Comparison of ENCODE assay signal across 8 mouse cellular contexts in genomic region chr12:75656580-75656979, GRCm38 (mm10). TPM values are rescaled to one million over a fixed set of nuclear protein-coding genes. Genes with fewer than 3 reads are reported as not detected.
A peak's percentile ranks its signal among the peaks of the same experiment; 100 is the strongest.
DNase-seq lines count a peak whose midpoint lies in the region; ATAC-seq lines count a peak whose summit lies in the region.

No protein-coding gene starts in this region.

- H3K4me1 ChIP-seq in neural tube, embryonic 11.5 days (ENCODE audit: control insufficient read depth, insufficient read depth, low read length) = no peaks in the 10 kb centered on the region
- no peaks in the 10 kb centered on the region for H3K4me1 ChIP-seq in neural tube, embryonic 15.5 days
- no peaks in the 10 kb centered on the region for H3K4me1 ChIP-seq in embryonic facial prominence, embryonic 10.5 days

- WGBS in neural tube, embryonic 11.5 days = 58% methylated on average over 3 of the region's 3 CpGs
- 45% methylated on average over 3 of the region's 3 CpGs for WGBS in neural tube, embryonic 15.5 days
- WGBS in embryonic facial prominence, embryonic 10.5 days = 51% methylated on average over 3 of the region's 3 CpGs

- no peaks in the 10 kb centered on the region for H3K27me3 ChIP-seq in neural tube, embryonic 11.5 days (ENCODE audit: control insufficient read depth, insufficient read depth, low read length)
- H3K27me3 ChIP-seq in neural tube, embryonic 15.5 days (replicated peaks) = no peaks in the 10 kb centered on the region
- H3K27me3 ChIP-seq in embryonic facial prominence, embryonic 10.5 days (replicated peaks; ENCODE audit: low read depth, poor library complexity, severe bottlenecking) = no peaks in the 10 kb centered on the region

- no peaks in the 10 kb centered on the region for H3K36me3 ChIP-seq in neural tube, embryonic 11.5 days (ENCODE audit: control insufficient read depth, insufficient read depth, low read length)
- H3K36me3 ChIP-seq in neural tube, embryonic 15.5 days = no peaks in the 10 kb centered on the region
- H3K36me3 ChIP-seq in embryonic facial prominence, embryonic 10.5 days (replicated peaks) = no peaks in the 10 kb centered on the region

- ATAC-seq in cerebellum, adult (ENCODE audit: insufficient number of reproducible peaks, low FRiP score, low TSS enrichment) = 0 out of 2 replicates have a peak, but pooled peaks have one; percentile 61
- no peak for ATAC-seq in neural tube, embryonic 11.5 days (ENCODE audit: insufficient read depth, low FRiP score, low TSS enrichment)
- no peak for ATAC-seq in neural tube, embryonic 15.5 days (ENCODE audit: low FRiP score)
- ATAC-seq in erythroblast, adult 5-6 weeks (replicated peaks; ENCODE audit: low FRiP score, poor library complexity, severe bottlenecking) = no peak

- no peak overlapping the region for H3K4me3 ChIP-seq in neural tube, embryonic 11.5 days (ENCODE audit: low read depth, low read length)
- no peak overlapping the region for H3K4me3 ChIP-seq in neural tube, embryonic 15.5 days (replicated peaks)
- H3K4me3 ChIP-seq in embryonic facial prominence, embryonic 10.5 days = no peak overlapping the region

- DNase-seq in cerebellum, adult 11-12 months = no peak
- DNase-seq in neural tube, embryonic 11.5 days (ENCODE audit: low spot score) = peak; percentile 14
- DNase-seq in embryonic facial prominence, embryonic 10.5 days (ENCODE audit: low spot score) = peak; percentile 14
- peak; percentile 30 to 61 for DNase-seq in layer of hippocampus, postnatal 10 days (ENCODE audit: low spot score in 2 of 2)
- peak; percentile 40 for DNase-seq in naive thymus-derived CD4-positive, alpha-beta T cell, adult 2 months (ENCODE audit: low read depth)

- no peak overlapping the region for H3K4me2 ChIP-seq in neural tube, embryonic 11.5 days (ENCODE audit: low read depth)
- H3K4me2 ChIP-seq in neural tube, embryonic 15.5 days = no peak overlapping the region

- no peaks in the 10 kb centered on the region for H3K9me3 ChIP-seq in neural tube, embryonic 11.5 days (ENCODE audit: control insufficient read depth, low read length)
- H3K9me3 ChIP-seq in neural tube, embryonic 15.5 days (replicated peaks) = no peaks in the 10 kb centered on the region
- no peaks in the 10 kb centered on the region for H3K9me3 ChIP-seq in embryonic facial prominence, embryonic 10.5 days

- no peak overlapping the region for H3K27ac ChIP-seq in neural tube, embryonic 11.5 days (ENCODE audit: low read depth, low read length)
- H3K27ac ChIP-seq in neural tube, embryonic 15.5 days (replicated peaks) = no peak overlapping the region
- H3K27ac ChIP-seq in embryonic facial prominence, embryonic 10.5 days (replicated peaks) = no peak overlapping the region

- H3K9ac ChIP-seq in neural tube, embryonic 11.5 days (ENCODE audit: low read length) = no peak overlapping the region
- H3K9ac ChIP-seq in neural tube, embryonic 15.5 days (replicated peaks) = no peak overlapping the region

RNA-seq across cellular contexts. Expression of gene Wdr89, which starts 12.8 kb away (rescaled TPM):
- polyA plus RNA-seq in neural tube, embryonic 11.5 days (2014; fragmentation: Nextera tagmentation; extraction: Ambion mirVana) = 10.3 and 10.4 TPM in 2 replicates
- polyA plus RNA-seq in neural tube, embryonic 15.5 days (2015; fragmentation: Nextera tagmentation; extraction: Ambion mirVana) = 5.2 and 7.2 TPM in 2 replicates
- 15.6 and 16.5 TPM in 2 replicates for polyA plus RNA-seq in embryonic facial prominence, embryonic 10.5 days (2016; fragmentation: Nextera tagmentation; extraction: Ambion mirVana)
- total RNA-seq in layer of hippocampus, postnatal 10 days (2021) = 1 to 10 TPM; 3.7 to 4.1 TPM
- total RNA-seq in erythroblast, adult 5-6 weeks (2015; ENCODE audit: low replicate concordance) = 4.8 and 5.0 TPM in 2 replicates
- total RNA-seq in erythroblast, adult 5-6 weeks (2017; ENCODE audit: low replicate concordance) = 3.7 and 9.8 TPM in 2 replicates
